Mouse (Mus musculus): Measurements from ENCODE around the gene Slc25a28. TPM values are rescaled to one million over a fixed set of nuclear protein-coding genes. Genes with fewer than 3 reads are reported as not detected.

Slc25a28 gene
- total and polyA plus RNA-seq, 2 experiments from 2014 or later, result 16.1 to 53.1 TPM

GRCm38 (mm10) chr19:43615571-43616414, 58.9 kb downstream of the Slc25a28 start:
- peak overlapping the region; percentile 18 for H3K4me3 ChIP-seq (ENCODE audit: low read length)
- H3K9me3 ChIP-seq (ENCODE audit: low read length), result no peaks in the 10 kb centered on the region
- 1% methylated on average over 34 of the region's 34 CpGs for WGBS
- peaks cover 76% of the 10 kb centered on the region for H3K27me3 ChIP-seq (ENCODE audit: insufficient read depth, low read length)
- ATAC-seq (no peak), DNase-seq (ENCODE audit: low spot score) (no peak)
- H3K27ac ChIP-seq, result no peak overlapping the region
- TF ChIP-seq CTCF (IDR thresholded peaks at IDR 0.05; ENCODE audit: low read depth), result no peak
- peak overlapping the region; percentile 40 for H3K4me2 ChIP-seq (ENCODE audit: low read depth, low read length)
- H3K4me1 ChIP-seq (ENCODE audit: insufficient read depth, low read length), result no peaks in the 10 kb centered on the region
- no peak overlapping the region for H3K9ac ChIP-seq (replicated peaks; ENCODE audit: low read length)
- no peaks in the 10 kb centered on the region for H3K36me3 ChIP-seq (ENCODE audit: insufficient read depth, low read length)

DNA sequence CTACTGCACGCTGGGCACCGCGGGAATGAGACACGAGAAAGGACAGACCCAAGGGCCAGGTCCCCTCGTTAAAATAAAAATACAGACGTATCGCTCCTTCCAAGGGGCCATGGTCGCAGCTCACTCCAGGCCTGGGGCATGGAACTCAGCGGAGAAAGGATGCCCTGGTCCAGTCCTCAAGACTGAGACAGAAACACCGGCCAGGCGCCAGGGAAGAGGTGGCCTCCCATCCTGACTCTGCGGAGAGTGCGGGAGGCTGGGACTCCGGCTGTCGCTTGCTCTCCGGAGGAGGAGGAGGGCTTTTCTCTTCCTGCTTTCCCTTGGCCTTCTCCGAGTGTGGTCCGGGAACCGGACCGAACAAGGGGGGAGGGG, 59.6 kb downstream of the Slc25a28 start:
- Histone ChIP-seq H3K4me2 (ENCODE audit: low read depth, low read length) (peak overlapping the region; percentile 24; the same call in 1 of the 2 replicates), H3K27ac (no peak overlapping the region), H3K9me3 (ENCODE audit: low read length) (no peaks in the 10 kb centered on the region), H3K4me3 (ENCODE audit: low read length) (peak overlapping the region; percentile 18; the same call in 1 of the 2 replicates), H3K4me1 (ENCODE audit: insufficient read depth, low read length) (no peaks in the 10 kb centered on the region), H3K36me3 (ENCODE audit: insufficient read depth, low read length) (no peaks in the 10 kb centered on the region), H3K27me3 (ENCODE audit: insufficient read depth, low read length) (peaks cover 76% of the 10 kb centered on the region), H3K9ac (replicated peaks; ENCODE audit: low read length) (no peak overlapping the region)
- no peak for DNase-seq (ENCODE audit: low spot score)
- TF ChIP-seq CTCF (IDR thresholded peaks at IDR 0.05; ENCODE audit: low read depth), result no peak
- no peak for ATAC-seq
- WGBS, result under 1% methylated on average over 20 of the region's 20 CpGs

- H3K4me3 ChIP-seq (ENCODE audit: low read length), result peak overlapping the region; percentile 18
- no peaks in the 10 kb centered on the region for H3K36me3 ChIP-seq (ENCODE audit: insufficient read depth, low read length)
- no peak overlapping the region for H3K27ac ChIP-seq
- H3K27me3 ChIP-seq (ENCODE audit: insufficient read depth, low read length), result peaks cover 75% of the 10 kb centered on the region
- ATAC-seq (no peak), DNase-seq (ENCODE audit: low spot score) (no peak)
- no peak for TF ChIP-seq CTCF (IDR thresholded peaks at IDR 0.05; ENCODE audit: low read depth)
- H3K4me1 ChIP-seq (ENCODE audit: insufficient read depth, low read length), result no peaks in the 10 kb centered on the region
- WGBS, result under 1% methylated on average over 80 of the region's 92 CpGs
- H3K9me3 ChIP-seq (ENCODE audit: low read length), result no peaks in the 10 kb centered on the region
- peak overlapping the region; percentile 24 for H3K4me2 ChIP-seq (ENCODE audit: low read depth, low read length)
- H3K9ac ChIP-seq (replicated peaks; ENCODE audit: low read length), result no peak overlapping the region
Measured at GRCm38 (mm10) chr19:43614341-43615073, 60.2 kb downstream of the Slc25a28 start.

Small RNA genes within 50 kb of the gene (microRNA-seq; reads per million reads assigned to microRNA genes)
- 0 reads per million in 2 experiments for gene Gm22646

Other genes starting within 250 kb of the Slc25a28 start
- 8.2 and 9.6 TPM in 2 replicates for gene Cnnm1, start 234.4 kb downstream of the Slc25a28 start, total RNA-seq (2014; rRNA removed)
- 2.5 and 3.4 TPM in 2 replicates for gene Cnnm1, start 234.4 kb downstream of the Slc25a28 start, polyA plus RNA-seq (2015; fragmentation: Nextera tagmentation; extraction: Ambion mirVana)
- 120 and 132 TPM in 2 replicates for gene Got1, start 150.3 kb downstream of the Slc25a28 start, total RNA-seq (2014; rRNA removed)
- 134 and 136 TPM in 2 replicates for gene Got1, start 150.3 kb downstream of the Slc25a28 start, polyA plus RNA-seq (2015; fragmentation: Nextera tagmentation; extraction: Ambion mirVana)
- gene Nkx2-3, start 62.6 kb downstream of the Slc25a28 start, total RNA-seq (2014; rRNA removed), result not detected in 2 replicates
- gene Nkx2-3, start 62.6 kb downstream of the Slc25a28 start, polyA plus RNA-seq (2015; fragmentation: Nextera tagmentation; extraction: Ambion mirVana), result not detected in 2 replicates
- 6.1 and 7.9 TPM in 2 replicates for gene Entpd7, start 14.8 kb upstream of the Slc25a28 start, total RNA-seq (2014; rRNA removed)
- gene Entpd7, start 14.8 kb upstream of the Slc25a28 start, polyA plus RNA-seq (2015; fragmentation: Nextera tagmentation; extraction: Ambion mirVana), result 7.2 and 8.7 TPM in 2 replicates
- gene Cutc, start 78.1 kb upstream of the Slc25a28 start, total RNA-seq (2014; rRNA removed), result 1.5 and 3.1 TPM in 2 replicates
- 9.1 and 9.3 TPM in 2 replicates for gene Cutc, start 78.1 kb upstream of the Slc25a28 start, polyA plus RNA-seq (2015; fragmentation: Nextera tagmentation; extraction: Ambion mirVana)
- gene Cox15, start 78.1 kb upstream of the Slc25a28 start, total RNA-seq (2014; rRNA removed), result 22.5 and 25.7 TPM in 2 replicates
- gene Cox15, start 78.1 kb upstream of the Slc25a28 start, polyA plus RNA-seq (2015; fragmentation: Nextera tagmentation; extraction: Ambion mirVana), result 8.6 and 11.0 TPM in 2 replicates
- 0.05 and 0.32 TPM in 2 replicates for gene Abcc2, start 107.3 kb upstream of the Slc25a28 start, total RNA-seq (2014; rRNA removed)
- 0.08 and 0.10 TPM in 2 replicates for gene Abcc2, start 107.3 kb upstream of the Slc25a28 start, polyA plus RNA-seq (2015; fragmentation: Nextera tagmentation; extraction: Ambion mirVana)